ENCODE assay signal across 20 mouse cellular contexts in genomic region chr11:98364410-98364809, GRCm38 (mm10). TPM values are rescaled to one million over a fixed set of nuclear protein-coding genes. Genes with fewer than 3 reads are reported as not detected.
"Had no signal": no experiment of that assay in that cellular context is flagged by ENCODE, and none has a peak within 500 bp of the region (broad histone marks: within the 10 kb centered on the region; RNA-seq: fewer than 3 reads in every experiment).

No protein-coding gene starts in this region.

- DNase-seq: kidney, postnatal 25 days; layer of hippocampus, adult 9-11 months; liver, embryonic 13.5 days; midbrain, embryonic 14.5 days; thymus, postnatal 25 days had no signal

- H3K27ac ChIP-seq: hindbrain, postnatal 0 days; kidney, postnatal 0 days; layer of hippocampus, adult 2 months; liver, embryonic 13.5 days; macrophage had no signal

- H3K4me3 ChIP-seq: layer of hippocampus, adult 2 months; liver, embryonic 13.5 days had no signal

- H3K27me3 ChIP-seq: liver, embryonic 13.5 days had no signal

- H3K9me3 ChIP-seq: liver, embryonic 13.5 days had no signal

- H3K36me3 ChIP-seq: liver, embryonic 13.5 days had no signal

- H3K4me2 ChIP-seq: liver, embryonic 13.5 days had no signal

- H3K9ac ChIP-seq: liver, embryonic 13.5 days had no signal

- ATAC-seq: hindbrain, postnatal 0 days; inflammation-experienced regulatory T-cells, adult 6 months had no signal

RNA-seq across cellular contexts. Expression of gene Ppp1r1b, which starts 16.2 kb away (rescaled TPM):
- polyA plus RNA-seq: inflammation-experienced regulatory T-cells, adult 6 months; macrophage had no signal

RNA-seq across cellular contexts. Expression of gene Tcap, which starts 19.2 kb away (rescaled TPM):
- polyA plus RNA-seq: hindbrain, postnatal 0 days; inflammation-experienced regulatory T-cells, adult 6 months; midbrain, embryonic 14.5 days; midbrain, postnatal 0 days; thymus, postnatal 0 days had no signal

RNA-seq across cellular contexts. Expression of gene Pnmt, which starts 21.8 kb away (rescaled TPM):
- polyA plus RNA-seq: inflammation-experienced regulatory T-cells, adult 6 months; kidney, adult 2 months; large intestine, adult 2 months; liver, adult 2 months; liver, embryonic 13.5 days; macrophage; small intestine, adult 2 months; spleen, adult 2 months had no signal

RNA-seq across cellular contexts. Expression of gene Neurod2, which starts 35.0 kb away (rescaled TPM):
- polyA plus RNA-seq: inflammation-experienced regulatory T-cells, adult 6 months; kidney, adult 2 months; kidney, embryonic 14.5 days; kidney, postnatal 0 days; large intestine, adult 2 months; limb, embryonic 11.5 days; liver, adult 2 months; liver, embryonic 13.5 days; liver, embryonic 16.5 days; macrophage; spleen, adult 2 months; thymus, postnatal 0 days had no signal
